Mouse (Mus musculus): ENCODE data around the gene Mapkapk2.

Gene Mapkapk2

GRCm38 (mm10) chr1:131110525-131111106 lies 13.0 kb upstream of the Mapkapk2 start:
- no peak for DNase-seq

DNA sequence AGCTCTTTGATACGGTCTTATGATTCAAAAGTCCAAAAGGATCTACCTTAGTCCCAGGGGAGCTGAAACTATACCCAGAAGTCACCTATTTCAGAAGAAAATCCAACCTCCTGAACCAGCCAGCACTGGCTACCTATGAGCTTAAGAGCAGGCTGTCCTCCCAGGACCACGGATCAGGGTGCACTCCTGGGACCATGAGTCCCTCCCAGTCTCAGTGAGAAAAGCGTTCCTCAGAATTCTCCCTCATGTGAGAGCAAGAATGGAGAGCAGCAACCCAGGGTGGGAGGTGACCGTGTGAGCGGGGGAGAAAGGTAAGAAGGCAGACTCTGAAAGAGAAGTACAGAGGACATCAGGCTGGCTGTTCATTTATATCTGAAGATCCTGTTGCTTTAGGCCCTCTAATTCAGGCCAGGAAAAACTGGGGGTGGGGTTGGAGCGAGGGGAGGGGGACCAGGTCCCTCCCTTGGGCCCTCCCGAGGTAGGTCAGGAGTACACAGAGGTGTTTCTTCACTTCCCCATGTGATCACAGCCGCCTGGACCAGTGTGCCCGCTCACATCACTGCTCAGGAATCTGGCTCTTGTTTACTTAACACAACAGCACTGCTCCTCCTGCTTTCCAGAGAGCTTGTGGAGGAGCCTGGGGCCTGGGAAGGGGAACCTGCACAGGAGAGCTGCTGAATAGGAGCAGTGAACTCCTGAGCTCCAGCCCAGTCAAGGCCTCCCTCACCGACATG lies 10.1 kb upstream of the Mapkapk2 start:
- DNase-seq: no peak

- DNase-seq: no peak
Measured at GRCm38 (mm10) chr1:131103776-131104424, 6.3 kb upstream of the Mapkapk2 start.

DNA sequence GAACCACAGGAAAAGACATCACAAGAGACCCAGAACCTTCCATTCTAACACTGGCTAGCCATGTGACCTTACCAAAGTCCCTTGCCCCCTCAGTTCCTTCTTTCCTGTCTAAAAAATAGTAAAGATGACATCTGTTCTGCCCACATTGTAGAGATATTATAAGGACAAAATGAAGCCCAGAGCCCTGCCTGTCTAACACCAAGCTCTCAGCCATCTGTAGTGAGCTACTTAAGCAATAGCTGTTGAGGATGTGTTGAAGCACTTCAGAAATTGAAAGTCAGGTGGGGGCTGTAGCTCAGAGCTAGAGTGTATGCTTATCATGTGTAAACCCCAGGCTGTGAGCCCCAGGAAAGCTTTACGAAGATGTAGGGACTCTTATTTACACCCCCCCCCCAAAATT lies 3.2 kb upstream of the Mapkapk2 start:
- DNase-seq: no peak

DNA sequence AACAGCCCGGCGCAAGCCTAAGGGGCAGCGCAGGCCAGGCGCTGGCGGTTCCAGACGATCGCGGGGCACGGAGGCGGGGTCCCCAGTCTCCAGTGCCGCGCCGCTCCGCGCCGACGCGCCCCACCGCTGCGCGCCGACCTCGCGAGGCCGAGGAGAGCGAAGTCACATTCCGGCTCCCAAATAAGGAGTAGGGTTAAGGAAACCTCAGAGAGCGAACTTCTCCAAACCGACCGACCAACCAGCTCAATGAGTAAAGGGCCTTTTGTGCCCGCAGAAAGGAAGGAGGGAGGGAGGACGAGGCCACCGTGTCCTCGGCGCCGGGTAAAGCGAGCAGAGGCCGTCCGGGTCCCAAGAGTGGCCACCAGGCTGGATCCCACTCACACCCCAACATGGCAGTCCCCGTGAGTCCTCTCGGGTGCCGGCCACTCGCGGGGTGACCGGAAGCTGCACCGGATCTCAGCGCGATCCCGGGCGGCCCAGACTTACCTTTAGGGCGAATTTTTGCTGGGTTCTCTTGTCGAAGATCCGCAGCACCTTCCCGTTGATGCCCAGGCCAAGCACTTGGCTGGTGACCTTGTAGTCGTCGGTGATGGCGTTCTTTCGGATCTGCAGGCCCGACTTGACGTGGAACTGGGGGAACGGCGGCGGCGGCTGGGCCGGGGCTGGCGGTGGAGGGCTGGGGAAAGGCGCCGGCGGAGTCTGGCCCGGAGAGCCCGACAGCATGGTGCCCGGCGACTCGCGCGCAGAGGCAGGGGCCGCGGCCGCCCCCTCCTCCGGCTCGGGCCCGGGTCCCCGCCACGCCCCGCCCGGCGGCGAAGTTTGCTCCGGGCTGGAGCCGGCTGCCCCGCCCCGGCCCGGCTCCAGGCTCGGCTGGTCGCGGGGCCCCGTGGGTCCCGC lies 575 bp downstream of the Mapkapk2 start:
- peak; percentile 42 for DNase-seq

DNA sequence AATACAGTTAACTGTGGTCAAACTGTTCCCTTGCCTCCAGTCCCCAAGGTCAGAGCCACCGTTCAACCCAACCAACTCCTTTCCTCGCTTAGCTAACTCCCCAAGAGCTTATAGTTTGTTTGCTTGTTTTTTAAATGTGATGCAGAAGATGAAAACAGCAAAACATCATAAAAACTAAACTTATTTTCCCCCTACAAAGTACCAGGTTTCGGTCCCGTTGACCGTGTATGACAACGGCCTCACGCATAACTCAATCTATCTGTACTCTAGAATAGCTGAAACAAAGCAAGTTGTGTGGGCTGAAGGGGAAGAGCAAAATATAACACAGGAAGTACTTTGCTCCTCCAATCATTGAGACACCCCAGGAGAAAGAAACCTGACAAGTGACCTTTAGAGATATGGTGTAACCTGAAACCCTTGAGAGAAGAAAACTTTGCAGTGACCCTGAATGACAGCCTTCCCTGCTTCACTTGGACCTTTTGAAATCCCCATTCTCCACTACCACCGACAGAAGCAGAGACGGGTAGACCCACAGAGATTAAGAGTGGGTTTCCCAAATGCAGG lies 1.4 kb downstream of the Mapkapk2 start:
- no peak for DNase-seq

DNA sequence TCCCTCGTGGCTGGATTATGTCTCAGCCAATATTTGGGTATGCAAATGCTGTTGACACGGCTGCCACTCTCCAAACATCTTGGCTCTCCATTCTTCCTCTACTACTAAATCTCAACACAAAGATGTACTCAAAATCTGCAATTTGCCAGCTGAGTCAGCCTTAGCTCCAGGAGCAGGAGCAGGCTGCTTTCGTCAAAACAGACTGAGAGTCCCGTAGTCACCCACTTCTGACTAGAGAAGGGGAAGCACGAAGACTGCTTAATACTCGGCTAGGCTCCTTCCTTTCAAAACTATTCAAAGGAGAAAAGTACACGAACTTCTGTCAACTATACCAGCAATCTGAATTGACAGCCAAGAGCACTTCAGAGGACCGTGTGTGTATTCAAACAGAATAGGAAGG lies 2.1 kb downstream of the Mapkapk2 start:
- no peak for DNase-seq

DNA sequence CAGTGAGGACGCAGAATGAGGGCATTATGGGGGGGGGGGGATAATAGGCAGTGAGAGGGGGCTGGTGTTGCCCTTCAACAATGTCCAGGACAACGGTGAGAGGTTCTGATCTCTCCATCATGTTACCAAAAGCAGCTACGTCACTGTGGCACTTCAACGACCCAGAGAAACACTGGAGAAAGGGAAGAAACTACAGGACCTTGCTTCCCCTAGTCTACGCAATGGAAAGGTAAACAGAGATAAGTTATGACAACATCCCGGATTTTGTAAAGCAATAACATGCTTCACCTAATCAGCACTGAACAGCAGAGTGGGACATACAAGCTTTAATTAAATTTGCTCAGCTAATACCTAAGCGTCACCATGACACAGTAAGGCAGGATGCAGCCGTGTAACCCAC lies 3.7 kb downstream of the Mapkapk2 start:
- DNase-seq: no peak

DNA sequence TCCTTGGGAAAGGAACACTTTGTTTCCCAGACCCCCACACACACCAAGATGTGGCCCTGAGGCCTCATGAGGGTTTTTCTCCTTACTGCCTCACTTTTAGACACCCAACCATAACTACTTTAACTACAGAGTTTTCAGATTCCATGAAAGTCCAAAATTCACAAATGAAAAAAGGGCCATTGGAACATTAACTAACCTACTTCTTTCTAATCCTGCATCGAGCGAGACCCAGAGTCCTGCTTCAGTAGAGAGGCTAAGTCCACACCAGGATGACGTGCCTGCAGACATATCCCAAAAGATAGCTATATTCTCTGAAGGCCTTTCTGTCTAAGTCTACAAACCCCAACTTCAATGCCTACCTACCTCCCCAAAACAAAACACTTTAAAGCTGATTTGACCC lies 4.8 kb downstream of the Mapkapk2 start:
- DNase-seq: no peak

DNA sequence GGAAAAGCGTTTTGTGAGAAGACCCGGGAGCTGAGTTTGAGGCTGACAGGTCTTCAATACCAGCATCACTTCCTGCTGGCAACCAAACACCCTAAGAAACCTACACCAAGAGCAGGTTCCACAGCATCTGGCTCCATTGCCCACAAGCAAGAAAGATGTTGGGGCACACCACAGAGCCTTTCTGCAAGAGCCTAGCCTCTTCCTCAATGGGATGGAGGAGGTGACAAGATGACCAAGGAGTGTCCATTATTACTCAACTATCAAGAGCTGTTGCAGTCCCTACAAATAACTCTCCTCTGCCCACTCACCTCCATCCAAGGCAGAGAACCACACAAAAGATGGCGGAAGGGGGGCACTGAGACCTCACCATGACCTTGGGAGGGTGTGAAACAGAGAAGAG lies 5.5 kb downstream of the Mapkapk2 start:
- no peak for DNase-seq

DNA sequence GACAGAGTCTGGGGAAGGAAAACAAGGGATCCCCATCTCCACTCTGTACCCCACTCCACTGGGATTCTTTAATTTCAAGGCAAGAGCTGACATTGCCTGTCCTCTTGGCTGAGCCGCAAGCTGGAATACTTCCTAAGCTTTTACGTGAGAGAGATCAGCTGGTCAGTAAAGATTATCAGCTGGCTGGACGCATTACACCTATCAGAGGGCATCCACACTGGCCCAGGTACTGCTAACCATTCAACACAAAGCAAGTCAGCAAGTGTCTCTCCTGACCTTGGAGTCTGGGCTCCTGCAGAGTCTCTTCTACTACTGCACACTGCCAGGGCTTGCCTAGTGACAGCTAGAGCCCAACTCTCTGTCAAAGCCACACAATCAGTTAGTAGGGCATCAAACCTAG lies 6.1 kb downstream of the Mapkapk2 start:
- DNase-seq: no peak

GRCm38 (mm10) chr1:131090877-131091276 lies 6.7 kb downstream of the Mapkapk2 start:
- DNase-seq: no peak

DNA sequence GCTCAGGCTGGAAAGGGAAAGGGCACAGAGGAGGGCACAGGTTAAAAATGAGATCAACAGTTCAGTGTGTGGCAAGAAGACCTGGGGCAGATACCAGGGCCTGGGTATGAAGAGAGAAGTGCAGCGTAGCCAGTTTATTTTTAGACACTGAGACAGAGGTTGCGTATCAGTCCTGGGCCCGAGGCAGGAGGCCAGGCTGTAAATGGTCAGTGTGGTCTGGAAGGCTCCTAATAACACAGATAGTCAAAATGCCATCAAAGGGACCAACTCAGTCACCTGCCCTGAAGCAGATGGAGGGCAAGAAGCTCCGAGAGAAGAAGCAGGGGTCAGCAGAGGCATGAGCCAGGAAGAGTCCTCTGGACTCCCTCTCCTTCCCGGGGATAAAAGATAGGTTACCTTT lies 7.4 kb downstream of the Mapkapk2 start:
- DNase-seq: no peak

DNA sequence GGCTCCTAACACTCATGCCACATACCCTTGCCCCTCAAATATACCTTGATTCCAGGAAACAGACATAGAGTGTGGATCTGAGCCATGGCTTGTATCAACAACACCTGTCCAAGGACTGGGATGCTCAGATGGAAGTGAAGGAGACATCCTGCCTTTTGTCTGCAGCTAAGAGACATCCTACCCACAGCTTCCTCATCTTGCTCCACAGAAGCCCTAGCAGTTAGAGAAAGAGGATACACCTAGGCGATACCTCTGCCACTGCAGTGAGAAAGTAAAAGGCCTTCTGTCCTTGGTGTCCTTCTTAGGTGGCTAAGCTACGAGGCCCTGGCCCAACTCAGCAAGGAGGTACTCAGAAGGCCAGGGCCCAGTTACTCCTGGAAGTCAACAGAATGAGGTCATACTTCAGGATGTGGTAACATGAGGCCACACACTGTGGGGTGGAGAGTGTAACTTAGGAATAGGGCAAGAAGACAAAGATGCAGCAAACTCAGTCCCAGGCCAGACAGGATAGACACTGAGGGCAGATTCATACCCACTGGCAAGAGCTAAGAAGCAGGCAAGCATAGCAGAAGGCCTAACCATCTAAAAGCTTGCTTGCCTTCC lies 8.0 kb downstream of the Mapkapk2 start:
- DNase-seq: no peak

- DNase-seq: no peak
Measured at GRCm38 (mm10) chr1:131088547-131088946, 9.1 kb downstream of the Mapkapk2 start.

- no peak for DNase-seq
Measured at GRCm38 (mm10) chr1:131086907-131087306, 10.7 kb downstream of the Mapkapk2 start.

GRCm38 (mm10) chr1:131085957-131086739 lies 11.5 kb downstream of the Mapkapk2 start:
- DNase-seq: no peak

DNA sequence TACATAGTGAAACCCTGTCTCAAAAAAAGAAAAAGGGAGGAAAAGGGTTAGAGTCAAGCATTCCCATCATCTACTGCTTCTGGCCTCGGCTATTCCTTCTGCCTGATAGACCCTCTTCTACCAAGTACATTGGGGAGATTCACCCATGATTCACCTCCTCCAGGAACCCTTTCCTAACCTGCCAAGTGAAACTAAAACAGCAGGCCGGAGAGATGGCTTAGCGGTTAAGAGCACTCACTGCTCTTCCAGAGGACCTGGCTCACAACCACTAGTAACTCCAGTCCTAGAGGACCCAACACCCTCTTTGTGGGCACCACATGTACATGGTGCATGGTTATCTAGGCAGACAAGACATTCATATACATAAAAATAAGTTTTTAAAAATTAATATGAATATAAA lies 12.4 kb downstream of the Mapkapk2 start:
- no peak for DNase-seq

DNA sequence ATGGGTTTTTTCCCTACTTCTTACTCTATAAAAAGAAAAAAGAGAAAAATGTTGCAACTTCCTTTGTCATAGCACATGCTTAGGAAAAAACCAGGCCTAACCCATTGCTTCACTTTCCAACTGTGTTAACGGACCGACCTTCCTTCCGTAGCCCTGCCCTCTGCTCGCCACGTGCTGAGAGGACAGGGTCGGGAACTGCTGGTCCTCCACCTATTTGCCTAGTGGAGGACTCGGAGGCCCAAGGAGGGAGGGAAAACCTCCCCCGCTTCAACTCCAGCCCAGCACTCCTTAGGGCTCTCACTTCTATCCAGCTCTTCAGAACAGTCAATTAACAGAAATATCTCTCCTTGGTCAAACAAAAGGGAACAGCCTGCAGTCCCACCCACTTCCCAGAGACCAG lies 13.3 kb downstream of the Mapkapk2 start:
- no peak for DNase-seq

GRCm38 (mm10) chr1:131083609-131084008 lies 14.0 kb downstream of the Mapkapk2 start:
- DNase-seq: no peak

- DNase-seq: no peak
Measured at GRCm38 (mm10) chr1:131083122-131083521, 14.5 kb downstream of the Mapkapk2 start.

DNA sequence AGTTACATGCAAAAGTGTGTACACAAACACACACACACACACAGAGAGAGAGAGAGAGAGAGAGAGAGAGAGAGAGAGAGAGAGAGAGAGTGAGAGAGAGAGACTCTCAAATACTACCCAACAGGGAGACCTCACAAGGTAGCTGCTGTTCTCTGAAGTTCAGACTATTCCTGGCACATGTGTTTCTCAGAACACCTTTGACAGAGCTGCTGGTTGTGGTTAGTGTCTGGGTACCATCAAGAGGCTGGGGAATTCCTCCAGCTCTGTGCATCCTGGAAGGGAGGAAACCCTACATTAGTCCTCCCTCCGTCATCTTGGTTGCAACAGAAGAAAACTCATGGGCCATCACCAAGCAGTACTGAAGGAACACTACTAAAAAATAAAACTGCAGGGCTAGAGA lies 16.9 kb downstream of the Mapkapk2 start:
- DNase-seq: no peak

Data from cerebellum, adult 8-10 months (tissue).